Mouse (Mus musculus) forebrain, embryonic 15.5 days (tissue): Measurements from ENCODE around the gene Nav2. TPM values are rescaled to one million over a fixed set of nuclear protein-coding genes. Genes with fewer than 3 reads are reported as not detected.

Experiments used
- ATAC-seq: fragments of 200-750 bp; cut with Nextera tagmentation; replicated peaks from 2 replicates; pipeline ENCODE4 v1.8.0; 2017; ENCODE audit warnings: mild to moderate bottlenecking, moderate TSS enrichment, moderate library complexity
- H3K27ac ChIP-seq: fragments of 300-500 bp; sonication (generic); replicated peaks from 2 replicates; pipeline ENCODE4 v1.5.1; 2015; ENCODE audit warnings: mild to moderate bottlenecking, inconsistent platforms
- H3K27me3 ChIP-seq: fragments of 300-500 bp; sonication (generic); 2 replicates; pipeline ENCODE4 v1.6.1; 2015; ENCODE audit warnings: inconsistent platforms
- H3K36me3 ChIP-seq: fragments of 300-500 bp; sonication (generic); 2 replicates; pipeline ENCODE4 v1.6.1; 2015; ENCODE audit warnings: mild to moderate bottlenecking, inconsistent platforms
- H3K4me1 ChIP-seq: fragments of 300-500 bp; sonication (generic); 2 replicates; pipeline ENCODE4 v1.6.1; 2015; ENCODE audit warnings: inconsistent platforms
- H3K4me2 ChIP-seq: fragments of 300-500 bp; sonication (generic); replicated peaks from 2 replicates; pipeline ENCODE4 v1.6.1; 2015; ENCODE audit warnings: mild to moderate bottlenecking, inconsistent platforms
- H3K4me3 ChIP-seq: fragments of 300-500 bp; sonication (generic); 2 replicates; pipeline ENCODE4 v1.5.1; 2015; ENCODE audit warnings: mild to moderate bottlenecking, inconsistent platforms
- H3K9ac ChIP-seq: fragments of 300-500 bp; sonication (generic); replicated peaks from 2 replicates; pipeline ENCODE4 v1.6.1; 2015; ENCODE audit warnings: mild to moderate bottlenecking, inconsistent platforms
- H3K9me3 ChIP-seq: fragments of 300-500 bp; sonication (generic); 2 replicates; pipeline ENCODE4 v1.6.1; 2016; ENCODE audit warnings: inconsistent platforms
- WGBS: fragments of 180-500 bp; shearing (Covaris S2); methylation state at CpG from one replicate; pipeline ENCODE4 v1.1.7; 2015; ENCODE audit warnings: mixed read lengths; 5-methylcytosine and 5-hydroxymethylcytosine counted together
- polyA plus RNA-seq: library from polyadenylated mRNA; unstranded; fragments of >200 nt; fragmentation: Nextera tagmentation; extraction: Ambion mirVana; gene quantifications from 2 replicates; pipeline ENCODE4 v1.2.1, GENCODE M21; 2015

Gene Nav2
- polyA plus RNA-seq, 1 experiment from 2014 or later = 27.3 TPM

DNA sequence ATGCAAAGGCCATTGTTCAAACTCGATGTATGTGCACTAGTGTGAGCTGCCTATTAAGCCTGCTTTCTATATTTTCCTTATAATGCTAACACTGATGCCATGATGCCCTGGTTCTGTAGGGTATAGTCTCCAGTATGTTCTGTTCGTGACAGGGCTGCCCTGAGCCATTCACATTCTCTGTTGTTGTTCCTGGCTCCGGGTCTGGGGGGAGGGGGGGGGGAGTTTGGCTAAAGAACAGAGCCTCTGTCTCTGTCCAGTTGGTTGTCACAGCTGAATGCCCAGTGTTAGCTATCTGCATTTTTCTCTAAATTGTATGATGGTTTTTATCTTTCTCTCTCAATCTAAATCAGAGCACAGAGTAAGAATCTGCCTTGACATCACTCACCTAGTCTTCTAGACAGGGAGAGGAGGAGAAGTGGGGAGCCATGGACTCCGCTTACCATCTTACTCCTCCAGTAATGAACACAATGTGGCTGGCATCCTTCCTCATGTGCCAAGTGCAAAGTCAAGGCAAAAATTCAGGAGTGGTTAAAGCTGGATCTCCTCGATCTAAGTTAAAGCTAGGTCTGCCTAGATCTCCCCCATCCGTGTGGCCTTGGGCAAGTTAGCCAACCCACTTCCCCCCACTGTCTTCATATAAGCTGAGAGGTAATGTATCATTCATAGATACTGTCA is 605.4 kb downstream of the Nav2 start:
- Histone ChIP-seq H3K9ac (no peak overlapping the region), H3K4me1 (no peaks in the 10 kb centered on the region), H3K27ac (no peak overlapping the region), H3K36me3 (no peaks in the 10 kb centered on the region), H3K9me3 (no peaks in the 10 kb centered on the region), H3K27me3 (no peaks in the 10 kb centered on the region), H3K4me3 (no peak overlapping the region), H3K4me2 (no peak overlapping the region)
- ATAC-seq = no peak
- 64% methylated on average over 6 of the region's 6 CpGs for WGBS

DNA sequence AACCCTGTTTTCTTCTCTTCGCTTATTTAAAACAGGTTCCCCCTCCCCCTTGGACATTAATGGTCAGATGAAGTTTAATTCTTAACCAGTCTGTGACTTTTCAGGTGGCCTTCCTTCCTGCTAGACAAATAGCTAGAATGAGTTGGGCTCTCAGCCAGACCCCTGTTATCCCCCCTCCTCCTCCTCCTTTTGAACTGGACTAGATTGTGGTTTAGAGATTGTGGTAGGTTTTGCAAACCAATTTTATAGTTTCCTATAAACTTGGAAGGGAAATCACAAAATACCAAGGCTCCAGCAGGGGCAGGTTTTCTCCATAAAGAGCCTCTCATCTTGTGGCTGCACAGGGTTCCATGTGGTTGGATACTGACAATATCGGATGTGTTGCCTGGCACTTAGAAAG is 606.5 kb downstream of the Nav2 start:
- H3K36me3 ChIP-seq = no peaks in the 10 kb centered on the region
- no peak overlapping the region for H3K4me3 ChIP-seq
- H3K4me2 ChIP-seq = no peak overlapping the region
- no peak overlapping the region for H3K9ac ChIP-seq
- H3K27ac ChIP-seq = no peak overlapping the region
- H3K4me1 ChIP-seq = no peaks in the 10 kb centered on the region
- ATAC-seq = no peak
- no peaks in the 10 kb centered on the region for H3K27me3 ChIP-seq
- no peaks in the 10 kb centered on the region for H3K9me3 ChIP-seq
- WGBS = 84% methylated on average over 2 of the region's 2 CpGs

DNA sequence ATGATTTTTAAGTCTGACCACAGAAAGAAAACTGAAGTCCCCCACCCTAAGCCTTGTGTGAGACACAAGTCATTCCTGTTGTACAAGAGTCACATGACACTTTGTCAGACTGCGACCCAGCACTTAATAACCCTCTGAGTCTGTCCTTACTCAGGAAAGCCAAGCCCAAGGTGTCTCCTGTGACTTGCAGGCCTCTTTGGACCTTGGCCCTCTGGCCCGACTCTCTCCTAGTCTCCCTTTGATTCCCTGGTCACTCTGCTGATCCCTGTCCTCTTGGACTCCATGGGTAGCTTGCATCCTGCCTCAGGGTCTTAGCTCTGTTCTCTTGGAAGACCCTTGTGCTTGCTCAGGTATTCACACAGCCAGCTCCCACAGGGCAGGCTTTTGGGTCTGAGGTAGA is 612.0 kb downstream of the Nav2 start:
- H3K9ac ChIP-seq = no peak overlapping the region
- no peaks in the 10 kb centered on the region for H3K36me3 ChIP-seq
- no peak for ATAC-seq
- H3K27ac ChIP-seq = no peak overlapping the region
- H3K4me1 ChIP-seq = peaks cover 25% of the 10 kb centered on the region
- no peak overlapping the region for H3K4me2 ChIP-seq
- 49% methylated on average over 2 of the region's 2 CpGs for WGBS
- no peaks in the 10 kb centered on the region for H3K9me3 ChIP-seq
- no peaks in the 10 kb centered on the region for H3K27me3 ChIP-seq
- no peak overlapping the region for H3K4me3 ChIP-seq

DNA sequence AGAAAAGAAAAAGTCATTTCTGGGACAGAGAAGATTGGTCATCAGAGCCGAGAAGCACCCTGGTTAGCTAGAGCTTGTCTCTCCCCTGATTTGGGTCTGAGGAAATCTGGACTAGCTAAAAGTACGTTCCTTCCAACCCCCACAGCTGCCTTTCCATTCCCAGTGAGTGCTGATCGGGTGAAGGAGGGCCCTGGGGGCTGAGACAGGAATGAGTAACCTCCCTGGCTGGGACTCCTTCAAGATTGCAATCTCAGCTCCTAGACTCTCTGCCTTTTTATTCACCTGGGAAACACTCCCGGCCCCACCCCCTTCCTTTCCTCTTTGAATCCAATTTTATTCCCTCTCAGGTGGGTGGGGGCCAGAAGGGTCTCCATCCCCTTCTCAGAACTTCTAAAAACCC is 612.8 kb downstream of the Nav2 start:
- 28% methylated on average over 4 of the region's 4 CpGs for WGBS
- Histone ChIP-seq H3K4me2 (no peak overlapping the region), H3K9me3 (no peaks in the 10 kb centered on the region), H3K9ac (no peak overlapping the region), H3K4me3 (no peak overlapping the region), H3K4me1 (peaks cover 25% of the 10 kb centered on the region), H3K27ac (no peak overlapping the region), H3K36me3 (no peaks in the 10 kb centered on the region), H3K27me3 (no peaks in the 10 kb centered on the region)
- no peak for ATAC-seq

DNA sequence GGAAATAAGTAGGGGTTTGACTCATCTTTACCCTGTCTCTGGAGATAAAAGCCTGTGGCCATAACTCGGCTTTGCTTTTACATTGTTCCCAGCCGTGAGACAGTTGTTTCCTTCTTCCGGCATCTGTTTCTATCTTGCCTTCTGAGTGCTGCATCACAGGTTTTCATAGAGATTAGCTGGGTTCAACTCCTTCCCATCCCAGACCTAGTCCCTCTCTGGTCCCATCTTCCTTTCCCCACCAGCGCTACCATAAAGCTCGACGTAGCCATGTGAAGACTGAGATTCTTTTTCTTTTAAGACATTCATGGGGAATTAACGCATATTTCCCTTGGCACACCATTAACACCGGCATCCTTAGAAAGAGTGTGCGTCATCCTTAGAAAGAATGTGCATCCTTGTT is 613.5 kb downstream of the Nav2 start:
- Histone ChIP-seq H3K27me3 (no peaks in the 10 kb centered on the region), H3K9ac (no peak overlapping the region), H3K4me3 (peak overlapping the region; percentile 30; the same call in 1 of the 2 replicates), H3K27ac (no peak overlapping the region), H3K4me1 (peaks cover 25% of the 10 kb centered on the region), H3K9me3 (no peaks in the 10 kb centered on the region), H3K4me2 (peak overlapping the region; percentile 49), H3K36me3 (no peaks in the 10 kb centered on the region)
- WGBS = 3% methylated on average over 9 of the region's 9 CpGs
- no peak for ATAC-seq

DNA sequence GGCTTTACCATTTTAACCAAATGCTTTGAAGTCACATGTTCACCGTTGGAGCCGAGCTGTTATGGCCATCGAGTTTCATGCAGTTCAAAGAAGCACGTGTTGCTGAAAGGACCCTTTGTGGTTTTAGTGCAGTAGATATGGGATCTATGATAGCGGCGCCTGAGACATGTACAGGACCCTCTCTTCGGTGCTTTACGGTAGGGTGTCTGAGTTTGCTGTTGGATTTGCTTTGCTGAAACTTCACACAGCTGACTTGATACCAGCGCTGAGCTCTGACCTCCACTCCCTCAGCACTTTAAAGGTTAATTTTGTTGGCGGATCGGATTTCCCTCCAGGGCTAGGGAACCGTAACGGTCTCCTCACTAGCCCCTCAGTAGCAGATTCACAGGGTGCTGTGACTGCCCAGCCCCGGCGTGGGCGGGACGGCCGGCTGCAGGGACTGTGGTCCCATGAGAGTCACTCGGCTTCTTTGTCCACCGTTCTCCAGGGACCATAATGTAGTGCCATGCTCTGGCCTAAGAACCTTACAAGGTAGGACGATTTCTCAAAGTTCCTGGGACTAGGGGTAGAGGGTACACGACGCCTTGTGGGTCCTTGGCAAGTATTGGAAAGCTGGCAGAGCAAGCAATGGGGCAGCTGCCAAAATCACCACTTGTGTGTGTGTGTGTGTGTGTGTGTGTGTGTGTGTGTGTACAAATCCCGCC is 614.0 kb downstream of the Nav2 start:
- Histone ChIP-seq H3K27ac (no peak overlapping the region), H3K27me3 (no peaks in the 10 kb centered on the region), H3K4me1 (peaks cover 26% of the 10 kb centered on the region), H3K4me3 (peak overlapping the region; percentile 30), H3K4me2 (peak overlapping the region; percentile 49), H3K9me3 (no peaks in the 10 kb centered on the region), H3K9ac (no peak overlapping the region), H3K36me3 (no peaks in the 10 kb centered on the region)
- under 1% methylated on average over 24 of the region's 24 CpGs for WGBS
- peak; percentile 68 for ATAC-seq

DNA sequence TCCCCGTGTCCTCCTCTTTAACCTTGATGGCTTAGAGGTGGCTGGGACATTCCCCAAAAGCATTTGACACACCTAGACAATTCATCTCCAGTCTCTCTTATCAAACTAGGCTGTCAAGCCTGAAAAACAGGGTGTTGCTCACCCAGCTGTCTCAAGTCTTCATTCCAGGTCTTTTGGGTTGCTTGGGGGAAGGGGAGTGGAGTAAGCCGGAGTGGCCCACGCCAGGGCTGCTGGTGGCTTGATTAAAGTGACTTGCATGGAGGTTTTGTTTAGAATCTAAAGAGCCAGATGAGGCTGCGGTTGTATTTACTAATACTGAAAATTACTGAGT is 614.6 kb downstream of the Nav2 start:
- Histone ChIP-seq H3K27me3 (no peaks in the 10 kb centered on the region), H3K27ac (no peak overlapping the region), H3K9me3 (no peaks in the 10 kb centered on the region), H3K4me2 (peak overlapping the region; percentile 49; the same call in 1 of the 2 replicates), H3K4me3 (no peak overlapping the region), H3K36me3 (no peaks in the 10 kb centered on the region), H3K4me1 (peaks cover 28% of the 10 kb centered on the region), H3K9ac (no peak overlapping the region)
- ATAC-seq = peak; percentile 15; the same call in 1 of the 2 replicates
- WGBS = 6% methylated on average over 4 of the region's 4 CpGs

DNA sequence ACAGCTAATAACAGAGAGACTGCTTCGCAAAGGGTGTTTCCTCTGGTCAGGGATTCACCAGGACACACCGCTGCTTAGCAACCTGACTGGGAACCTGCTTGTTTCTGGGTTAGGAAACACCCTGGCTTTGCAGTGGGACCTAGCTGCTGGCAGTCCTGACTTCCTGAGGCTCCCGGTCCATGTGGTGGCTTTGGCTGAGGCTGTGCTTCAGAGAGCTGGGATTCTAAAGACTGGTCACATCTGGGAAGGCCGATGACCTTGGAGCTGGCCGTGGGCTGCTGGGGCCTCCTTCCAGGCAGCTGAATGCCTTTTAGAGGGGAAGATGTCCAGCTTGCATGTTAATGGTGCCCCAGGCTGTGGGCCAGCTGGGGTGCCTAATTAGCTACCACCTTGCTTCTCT is 615.2 kb downstream of the Nav2 start:
- no peak overlapping the region for H3K27ac ChIP-seq
- no peaks in the 10 kb centered on the region for H3K27me3 ChIP-seq
- WGBS = 34% methylated on average over 5 of the region's 5 CpGs
- ATAC-seq = no peak
- peaks cover 28% of the 10 kb centered on the region for H3K4me1 ChIP-seq
- H3K4me2 ChIP-seq = no peak overlapping the region
- no peaks in the 10 kb centered on the region for H3K9me3 ChIP-seq
- H3K4me3 ChIP-seq = no peak overlapping the region
- no peak overlapping the region for H3K9ac ChIP-seq
- no peaks in the 10 kb centered on the region for H3K36me3 ChIP-seq

DNA sequence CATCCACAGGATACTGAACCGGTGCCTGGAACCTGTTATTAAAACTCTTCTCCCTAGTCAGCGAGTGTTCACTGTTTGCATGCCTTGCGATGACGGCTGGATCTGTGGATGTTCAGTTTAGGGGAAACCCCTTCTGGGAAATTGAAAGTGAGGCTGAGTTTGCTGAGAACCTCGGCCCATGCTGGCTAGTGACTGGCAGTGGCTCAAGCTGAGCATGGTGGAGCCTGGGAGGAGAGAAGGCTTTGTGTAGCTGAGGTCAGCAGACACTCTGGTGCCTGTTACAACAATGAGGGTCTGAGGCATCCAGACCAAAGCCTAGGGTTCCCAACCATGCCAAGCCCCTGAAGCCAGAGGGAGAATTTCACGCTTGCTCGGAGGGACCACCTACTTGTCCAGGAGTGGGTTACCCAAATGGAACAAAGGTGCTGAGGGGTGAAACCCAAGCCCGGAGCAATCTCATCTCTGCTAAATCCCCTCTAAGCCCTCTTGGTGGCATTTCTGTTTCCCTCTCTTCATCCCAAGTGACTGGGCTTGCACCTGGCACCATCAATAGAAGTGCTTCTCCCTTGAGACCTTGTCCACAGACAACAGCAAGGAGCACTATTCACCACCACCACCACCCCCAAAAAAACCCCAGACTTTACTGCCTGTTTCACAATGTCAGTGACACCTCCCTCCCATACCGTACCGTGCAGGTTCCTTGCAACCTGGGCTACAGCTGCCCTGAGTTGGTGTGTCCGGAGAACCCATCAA is 617.0 kb downstream of the Nav2 start:
- Histone ChIP-seq H3K27ac (no peak overlapping the region), H3K27me3 (no peaks in the 10 kb centered on the region), H3K9me3 (no peaks in the 10 kb centered on the region), H3K4me2 (no peak overlapping the region), H3K4me1 (peaks cover 28% of the 10 kb centered on the region), H3K4me3 (no peak overlapping the region), H3K36me3 (no peaks in the 10 kb centered on the region), H3K9ac (no peak overlapping the region)
- WGBS = 57% methylated on average over 11 of the region's 11 CpGs
- no peak for ATAC-seq

DNA sequence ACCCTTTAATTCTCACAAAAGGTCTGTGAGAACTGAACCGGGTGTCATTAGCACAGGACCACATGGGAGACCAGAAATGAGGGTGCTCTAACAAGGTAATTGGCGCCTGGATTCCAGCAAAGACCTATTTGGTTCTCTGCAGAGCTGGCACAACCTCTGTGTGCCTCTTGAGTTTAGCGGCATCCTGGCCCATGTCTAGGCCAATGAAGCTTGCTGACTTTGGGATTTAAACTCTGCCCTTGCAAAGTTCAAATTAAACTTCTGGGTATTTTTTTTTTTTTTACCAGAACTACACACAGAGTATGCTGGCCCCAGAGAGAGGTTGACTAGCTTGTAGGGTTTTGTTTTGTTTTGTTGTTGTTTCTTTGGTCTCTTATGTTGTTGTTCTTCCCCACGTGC is 617.6 kb downstream of the Nav2 start:
- Histone ChIP-seq H3K9ac (no peak overlapping the region), H3K4me1 (peaks cover 28% of the 10 kb centered on the region), H3K27me3 (no peaks in the 10 kb centered on the region), H3K4me2 (no peak overlapping the region), H3K36me3 (no peaks in the 10 kb centered on the region), H3K9me3 (no peaks in the 10 kb centered on the region), H3K27ac (no peak overlapping the region), H3K4me3 (no peak overlapping the region)
- ATAC-seq = no peak
- WGBS = 79% methylated on average over 4 of the region's 4 CpGs

DNA sequence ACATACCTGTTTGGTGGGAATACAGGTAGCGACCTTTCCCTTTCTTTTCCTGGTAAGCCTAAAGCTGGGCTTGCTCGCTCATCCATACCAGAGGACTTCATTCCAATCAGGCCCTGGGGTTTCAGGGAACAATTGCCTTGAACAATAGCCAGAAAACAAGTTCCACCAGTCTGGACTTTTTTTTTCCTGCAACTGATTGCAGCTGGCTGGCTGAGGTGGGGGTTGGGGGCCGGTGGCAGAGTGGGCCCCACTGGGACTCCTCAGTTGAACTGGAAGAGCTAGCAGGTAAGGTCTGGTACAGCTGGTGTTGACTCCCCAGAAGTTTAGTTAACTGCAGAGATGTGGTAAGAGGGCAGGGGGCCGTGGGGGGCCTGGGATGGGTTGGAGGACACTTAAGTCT is 619.0 kb downstream of the Nav2 start:
- no peak overlapping the region for H3K4me2 ChIP-seq
- peaks cover 19% of the 10 kb centered on the region for H3K4me1 ChIP-seq
- no peaks in the 10 kb centered on the region for H3K27me3 ChIP-seq
- no peak overlapping the region for H3K9ac ChIP-seq
- no peak for ATAC-seq
- H3K27ac ChIP-seq = no peak overlapping the region
- H3K4me3 ChIP-seq = no peak overlapping the region
- H3K9me3 ChIP-seq = no peaks in the 10 kb centered on the region
- H3K36me3 ChIP-seq = no peaks in the 10 kb centered on the region
- WGBS = 16% methylated on average over 4 of the region's 4 CpGs

DNA sequence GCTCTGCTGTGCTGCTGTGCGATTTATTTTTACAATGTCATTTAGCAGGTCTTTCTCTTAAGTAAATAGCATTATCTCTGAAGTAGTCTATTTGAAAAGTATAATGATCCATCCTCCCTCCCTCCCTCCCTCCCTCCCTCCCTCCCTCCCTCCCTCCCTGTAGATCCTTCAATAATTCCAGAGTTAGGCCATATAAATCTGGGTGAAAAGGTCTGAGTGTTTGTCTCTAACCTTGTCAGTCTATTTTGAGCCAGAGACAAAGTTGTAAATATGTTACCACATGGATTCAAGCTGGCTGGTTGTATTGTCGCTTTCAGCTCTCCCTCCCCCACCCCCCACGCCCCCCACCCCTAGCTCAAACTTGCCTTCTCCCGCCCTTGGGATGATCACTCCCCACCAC is 619.4 kb downstream of the Nav2 start:
- H3K27me3 ChIP-seq = no peaks in the 10 kb centered on the region
- H3K9ac ChIP-seq = no peak overlapping the region
- H3K9me3 ChIP-seq = no peaks in the 10 kb centered on the region
- H3K4me3 ChIP-seq = no peak overlapping the region
- no peak overlapping the region for H3K4me2 ChIP-seq
- H3K4me1 ChIP-seq = peaks cover 15% of the 10 kb centered on the region
- 17% methylated on average over 4 of the region's 4 CpGs for whole genome bisulfite sequencing
- no peaks in the 10 kb centered on the region for H3K36me3 ChIP-seq
- ATAC-seq = no peak
- no peak overlapping the region for H3K27ac ChIP-seq
